Mouse (Mus musculus) G1E (cell line): ENCODE data around the gene Camta1.

Source experiments
- CTCF ChIP-seq: IDR thresholded peaks from 2 replicates; pipeline ENCODE4 v1.5.1; 2012; ENCODE audit warnings: low read depth, low read length, inconsistent platforms, mixed read lengths
- POLR2AphosphoS5 ChIP-seq: IDR thresholded peaks from 2 replicates; pipeline ENCODE4 v1.6.1; 2012; ENCODE audit warnings: low read depth, low read length, inconsistent platforms; ENCODE audit not compliant: insufficient replicate concordance
- TAL1 ChIP-seq: conservative IDR thresholded peaks from 2 replicates; pipeline ENCODE4 v1.6.1; 2012; ENCODE audit warnings: low read depth, low read length, inconsistent platforms, mixed read lengths

DNA sequence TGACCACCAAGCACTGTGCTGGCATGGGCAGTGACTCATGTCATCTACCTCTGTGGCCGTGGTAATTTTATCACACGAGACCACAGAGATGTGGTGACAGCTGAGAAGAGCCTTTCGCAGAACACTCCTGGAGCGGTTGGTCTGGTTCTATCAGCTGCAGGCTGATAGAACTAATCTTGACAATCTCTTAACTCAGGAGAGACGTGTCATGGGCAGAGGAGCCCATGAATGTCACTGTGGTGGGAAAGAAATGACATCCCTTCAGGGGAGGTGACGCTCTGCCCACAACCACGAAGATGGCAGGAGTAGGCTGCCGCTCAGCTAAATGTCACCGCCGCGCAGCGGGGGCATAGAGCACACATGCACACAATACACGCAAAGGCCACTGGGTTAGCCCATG, 937.4 kb downstream of the Camta1 start:
- TF ChIP-seq CTCF (no peak), POLR2AphosphoS5 (no peak), TAL1 (no peak)
